Mouse (Mus musculus) left cerebral cortex, adult 2 months (tissue): ENCODE results near the gene Nat8f5. TPM values are rescaled to one million over a fixed set of nuclear protein-coding genes. Genes with fewer than 3 reads are reported as not detected.
"Not testable (repeated sequence)": the region's sequence is repeated elsewhere in the genome, so short reads cannot be mapped to it uniquely, and the experiment has no call there.

Experiments
- DNase-seq, 2 experiments: peaks; one replicate each; pipeline ENCODE4 v3.0.0; 2021 to 2022; ENCODE audit warnings: low spot score in 2 of 2, mixed read lengths in 1 of 2; ENCODE audit errors: extremely low spot score in 1 of 2
- H3K27ac ChIP-seq: fragments of 200-600 bp; 2 replicates; pipeline ENCODE4 v1.8.1; 2022
- H3K4me3 ChIP-seq: fragments of 200-600 bp; 2 replicates; pipeline ENCODE4 v1.8.1; 2022
- CTCF ChIP-seq: fragments of 200-600 bp; IDR thresholded peaks from 2 replicates; pipeline ENCODE4 v1.8.1; 2022; ENCODE audit warnings: antibody characterized with exemption, mild to moderate bottlenecking, moderate library complexity
- intact Hi-C: fragments of 180-260 bp; cut with DNase I; formaldehyde crosslinking; loops from one replicate; pipeline ENCODE4 v1.15.1; 2025
- long read RNA-seq, 2 experiments: library from polyadenylated mRNA; stranded (forward); transcript quantifications; one replicate each; pipeline ENCODE4 v2.0.0; 2021; ENCODE audit warnings: borderline mapping rate in 2 of 2
- total RNA-seq, 2 experiments: library from RNA; stranded (reverse); gene quantifications; 2 replicates each; pipeline ENCODE4 v1.2.3; 2021

The Nat8f5 gene
- total RNA-seq = 1 to 10 TPM; 3.2 to 8.4 TPM
- long read RNA-seq, experiment 1 = 0 reads
- long read RNA-seq, experiment 2, partial matches to known transcripts = 0 of 5 reads
- long read RNA-seq, experiment 2, other reads (novel, unspliced or antisense) = 5 of 5 reads

- DNase-seq = no peak
- intact Hi-C loops = no loop called here
- H3K27ac ChIP-seq = no peak within 1 kb of the TSS
- TF ChIP-seq CTCF = no peak
- no peak within 1 kb of the TSS for H3K4me3 ChIP-seq
Observed at GRCm38 (mm10) chr6:85820837-85821236, at the start of gene Nat8f5, which contains the start of gene Nat8f6. Gene Nat8f5 (minus strand): TSS chr6:85820972. Gene Nat8f6 (minus strand): TSS chr6:85820954.

- intact Hi-C loops, H3K27ac ChIP-seq, DNase-seq, H3K4me3 ChIP-seq: not testable (repeated sequence)
Observed at GRCm38 (mm10) chr6:85869006-85869405, 48.2 kb upstream of the Nat8f5 start, which contains the start of gene Nat8f2. Gene Nat8f2 (minus strand): TSS chr6:85869158.

- no peak for TF ChIP-seq CTCF
- intact Hi-C loops = no loop called here
Observed at GRCm38 (mm10) chr6:85867726-85868690, 47.2 kb upstream of the Nat8f5 start.

GRCm38 (mm10) chr6:85866995-85867394, 46.2 kb upstream of the Nat8f5 start:
- H3K27ac ChIP-seq, intact Hi-C loops, DNase-seq, H3K4me3 ChIP-seq: not testable (repeated sequence)

More at GRCm38 (mm10) chr6:85867726-85868690, 47.2 kb upstream of the Nat8f5 start:
- H3K27ac ChIP-seq = no peak overlapping the region
- peak in 1 of 2 experiments; percentile 4 for DNase-seq
- H3K4me3 ChIP-seq = no peak overlapping the region

- H3K27ac ChIP-seq, H3K4me3 ChIP-seq, intact Hi-C loops, DNase-seq: not testable (repeated sequence)
Observed at GRCm38 (mm10) chr6:85866166-85866565, 45.4 kb upstream of the Nat8f5 start.

- DNase-seq, intact Hi-C loops, H3K4me3 ChIP-seq, H3K27ac ChIP-seq: not testable (repeated sequence)
Observed at GRCm38 (mm10) chr6:85864900-85865639, 44.3 kb upstream of the Nat8f5 start.

- DNase-seq = no peak
- no peak for TF ChIP-seq CTCF
- Histone ChIP-seq H3K27ac (no peak overlapping the region), H3K4me3 (no peak overlapping the region)
- intact Hi-C loops = no loop called here
Observed at GRCm38 (mm10) chr6:85863840-85864239, 43.1 kb upstream of the Nat8f5 start.

GRCm38 (mm10) chr6:85863136-85863535, 42.4 kb upstream of the Nat8f5 start:
- no peak overlapping the region for H3K4me3 ChIP-seq
- DNase-seq = no peak
- no peak for TF ChIP-seq CTCF
- intact Hi-C loops = no loop called here
- H3K27ac ChIP-seq = no peak overlapping the region

- H3K4me3 ChIP-seq = no peak overlapping the region
- intact Hi-C loops = no loop called here
- no peak for TF ChIP-seq CTCF
- DNase-seq = no peak
- H3K27ac ChIP-seq = no peak overlapping the region
Observed at GRCm38 (mm10) chr6:85862565-85862964, 41.8 kb upstream of the Nat8f5 start.

- DNase-seq = no peak
- no peak for TF ChIP-seq CTCF
- no peak overlapping the region for H3K27ac ChIP-seq
- intact Hi-C loops = no loop called here
- no peak overlapping the region for H3K4me3 ChIP-seq
Observed at GRCm38 (mm10) chr6:85861247-85861646, 40.5 kb upstream of the Nat8f5 start.

- TF ChIP-seq CTCF = no peak
Observed at GRCm38 (mm10) chr6:85856194-85856678, 35.5 kb upstream of the Nat8f5 start.

More at GRCm38 (mm10) chr6:85856194-85856678, 35.5 kb upstream of the Nat8f5 start:
- intact Hi-C loops = loop anchor here (2.0 kb wide), 1 partner anchor 15 kb away; no protein-coding TSS in a partner anchor
- DNase-seq = peak; percentile 28 to 70
- Histone ChIP-seq H3K27ac (peak overlapping the region; percentile 44; the same call in 1 of the 2 replicates), H3K4me3 (no peak overlapping the region)
